Mouse (Mus musculus) hindlimb bud, embryonic 11.5 days (tissue): Measurements from ENCODE around the gene Rufy1.
"Not testable (repeated sequence)": the region's sequence is repeated elsewhere in the genome, so short reads cannot be mapped to it uniquely, and the experiment has no call there.

ENCODE experiments used
- DNase-seq: peaks from one replicate; pipeline ENCODE4 v3.0.0-alpha.2; 2012; ENCODE audit warnings: low read depth, low spot score; ENCODE audit errors: extremely low spot score

The Rufy1 gene

GRCm38 (mm10) chr11:50387167-50387679, 43.7 kb downstream of the Rufy1 start:
- no peak for DNase-seq

- no peak for DNase-seq
These were observed 49.6 kb downstream of the Rufy1 start for GRCm38 (mm10) chr11:50381311-50381710.

- DNase-seq: no peak
These were observed 51.7 kb downstream of the Rufy1 start for GRCm38 (mm10) chr11:50379023-50379752.

- DNase-seq: no peak
These were observed 52.8 kb downstream of the Rufy1 start for GRCm38 (mm10) chr11:50377892-50378684.

- DNase-seq: peak; percentile 98
These were observed 53.7 kb downstream of the Rufy1 start, which contains the start of gene Hnrnph1 for GRCm38 (mm10) chr11:50376911-50377891. Gene Hnrnph1 (plus strand): TSS chr11:50376990.

GRCm38 (mm10) chr11:50376156-50376790, 54.7 kb downstream of the Rufy1 start:
- DNase-seq: no peak

GRCm38 (mm10) chr11:50375421-50375820, 55.5 kb downstream of the Rufy1 start:
- DNase-seq: no peak

- DNase-seq: no peak
These were observed 56.5 kb downstream of the Rufy1 start for GRCm38 (mm10) chr11:50374286-50375015.

GRCm38 (mm10) chr11:50373621-50374020, 57.3 kb downstream of the Rufy1 start:
- no peak for DNase-seq

- no peak for DNase-seq
These were observed 57.8 kb downstream of the Rufy1 start for GRCm38 (mm10) chr11:50373086-50373485.

GRCm38 (mm10) chr11:50371911-50372310, 59.0 kb downstream of the Rufy1 start:
- no peak for DNase-seq

- no peak for DNase-seq
These were observed 59.5 kb downstream of the Rufy1 start for GRCm38 (mm10) chr11:50371399-50371841.

GRCm38 (mm10) chr11:50370969-50371368, 60.0 kb downstream of the Rufy1 start:
- no peak for DNase-seq

- no peak for DNase-seq
These were observed 61.5 kb downstream of the Rufy1 start for GRCm38 (mm10) chr11:50369360-50369911.

GRCm38 (mm10) chr11:50367531-50367930, 63.4 kb downstream of the Rufy1 start:
- DNase-seq: no peak

GRCm38 (mm10) chr11:50365322-50365721, 65.6 kb downstream of the Rufy1 start:
- DNase-seq: no peak

- no peak for DNase-seq
These were observed 66.4 kb downstream of the Rufy1 start for GRCm38 (mm10) chr11:50364548-50364947.

GRCm38 (mm10) chr11:50361282-50361681, 69.6 kb downstream of the Rufy1 start:
- DNase-seq: not testable (repeated sequence)
